Mouse (Mus musculus): ENCODE measurements around the gene Adam12. TPM values are rescaled to one million over a fixed set of nuclear protein-coding genes. Genes with fewer than 3 reads are reported as not detected.

Gene Adam12
- polyA plus RNA-seq, 1 experiment from 2014 or later = 7.3 TPM

DNA sequence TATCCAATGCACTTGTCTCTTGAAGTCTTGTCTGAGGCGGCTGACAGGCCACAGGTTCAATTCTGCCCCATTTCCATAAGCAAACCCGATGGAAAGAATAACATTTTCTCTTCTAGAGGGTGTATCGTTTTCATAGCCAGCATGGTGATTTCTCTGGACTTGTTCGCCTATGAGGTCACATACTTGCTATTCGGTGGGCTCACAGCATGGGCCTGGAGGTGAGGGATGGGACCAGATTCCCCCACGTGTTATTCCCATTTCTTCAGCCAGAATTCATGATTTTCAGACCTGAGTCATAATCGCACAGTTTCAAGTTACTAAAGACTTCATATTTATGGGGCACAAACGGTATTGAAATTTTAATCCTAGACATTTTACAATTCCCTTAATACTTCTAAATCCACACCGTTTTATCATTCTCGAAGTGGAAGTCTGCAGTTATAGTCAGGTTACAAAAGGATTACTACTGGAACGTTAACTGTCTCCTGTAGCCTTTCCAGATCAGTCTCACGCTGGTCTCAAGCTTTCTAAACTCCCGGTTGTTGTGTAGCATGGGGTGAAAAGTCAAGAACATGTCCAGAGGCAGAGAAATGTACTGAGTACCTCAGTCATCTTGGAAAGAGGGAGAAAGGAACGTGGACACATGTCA, 58.4 kb downstream of the Adam12 start:
- ATAC-seq (ENCODE audit: low FRiP score, low read depth) = peak; percentile 80
- no peak overlapping the region for H3K9ac ChIP-seq
- no peaks in the 10 kb centered on the region for H3K36me3 ChIP-seq
- peaks cover 6% of the 10 kb centered on the region; the same call in 1 of the 2 replicates for H3K4me1 ChIP-seq
- H3K27ac ChIP-seq = no peak overlapping the region
- 49% methylated on average over 14 of the region's 14 CpGs for WGBS
- no peaks in the 10 kb centered on the region for H3K27me3 ChIP-seq
- no peak overlapping the region for H3K4me2 ChIP-seq (replicated peaks)
- no peaks in the 10 kb centered on the region for H3K9me3 ChIP-seq
- H3K4me3 ChIP-seq = no peak overlapping the region

DNA sequence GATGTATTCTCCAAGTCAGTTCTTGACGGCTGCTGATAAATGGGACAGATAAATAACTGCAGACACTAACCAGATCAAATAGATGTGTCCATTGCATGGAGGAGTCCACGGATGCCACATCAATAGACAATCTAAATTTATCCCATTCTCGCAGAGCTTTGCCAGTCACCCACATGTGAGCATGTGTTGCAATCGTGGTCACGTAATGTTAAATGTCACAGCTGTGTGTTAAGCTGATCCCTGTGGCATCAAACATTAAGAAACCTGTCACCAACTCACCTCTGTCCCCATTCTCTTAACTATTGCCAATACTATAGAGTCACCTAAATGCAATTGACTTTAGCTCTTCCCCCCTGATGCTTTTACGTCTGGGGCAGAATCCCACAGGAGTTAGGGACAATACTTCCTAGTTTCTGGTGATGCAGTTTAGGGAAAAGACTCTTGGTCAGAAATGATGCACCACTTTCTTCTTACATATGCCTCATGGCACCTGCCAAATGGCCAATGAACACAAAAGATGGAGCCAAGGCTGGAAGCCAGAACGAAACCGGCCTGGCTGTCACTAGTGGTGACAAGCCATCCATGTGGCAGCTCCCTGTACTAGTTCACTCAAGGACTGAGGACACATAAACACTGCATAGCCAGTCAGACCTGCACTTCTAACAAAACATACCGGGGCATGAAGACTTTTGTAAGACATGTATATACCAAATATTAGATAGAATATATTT, 61.6 kb downstream of the Adam12 start:
- Histone ChIP-seq H3K27me3 (no peaks in the 10 kb centered on the region), H3K4me1 (peaks cover 6% of the 10 kb centered on the region; the same call in 1 of the 2 replicates), H3K4me2 (replicated peaks) (no peak overlapping the region), H3K4me3 (no peak overlapping the region), H3K9ac (no peak overlapping the region), H3K27ac (no peak overlapping the region), H3K36me3 (no peaks in the 10 kb centered on the region), H3K9me3 (no peaks in the 10 kb centered on the region)
- WGBS = 87% methylated on average over 9 of the region's 9 CpGs
- no peak for ATAC-seq (ENCODE audit: low FRiP score, low read depth)

GRCm38 (mm10) chr7:134169780-134170179, 62.2 kb downstream of the Adam12 start:
- H3K9me3 ChIP-seq = no peaks in the 10 kb centered on the region
- no peaks in the 10 kb centered on the region for H3K27me3 ChIP-seq
- no peak overlapping the region for H3K4me3 ChIP-seq
- H3K4me2 ChIP-seq (replicated peaks) = no peak overlapping the region
- no peak overlapping the region for H3K27ac ChIP-seq
- no peaks in the 10 kb centered on the region for H3K36me3 ChIP-seq
- no peak overlapping the region for H3K9ac ChIP-seq
- no peak for ATAC-seq (ENCODE audit: low FRiP score, low read depth)
- 83% methylated on average over 2 of the region's 2 CpGs for WGBS
- H3K4me1 ChIP-seq = peaks cover 6% of the 10 kb centered on the region; the same call in 1 of the 2 replicates

GRCm38 (mm10) chr7:134167586-134167985, 64.4 kb downstream of the Adam12 start:
- H3K36me3 ChIP-seq = no peaks in the 10 kb centered on the region
- H3K9ac ChIP-seq = no peak overlapping the region
- H3K4me3 ChIP-seq = no peak overlapping the region
- no peak overlapping the region; the same call in 1 of the 2 replicates for H3K27ac ChIP-seq
- no peaks in the 10 kb centered on the region for H3K4me1 ChIP-seq
- 24% methylated on average over 3 of the region's 3 CpGs for WGBS
- no peak for ATAC-seq (ENCODE audit: low FRiP score, low read depth)
- no peaks in the 10 kb centered on the region for H3K27me3 ChIP-seq
- H3K4me2 ChIP-seq (replicated peaks) = no peak overlapping the region
- no peaks in the 10 kb centered on the region for H3K9me3 ChIP-seq

- Histone ChIP-seq H3K9ac (no peak overlapping the region), H3K9me3 (no peaks in the 10 kb centered on the region), H3K4me2 (replicated peaks) (no peak overlapping the region), H3K27ac (no peak overlapping the region), H3K4me1 (no peaks in the 10 kb centered on the region), H3K36me3 (no peaks in the 10 kb centered on the region), H3K4me3 (no peak overlapping the region), H3K27me3 (no peaks in the 10 kb centered on the region)
- WGBS = 82% methylated on average over 2 of the region's 2 CpGs
- ATAC-seq (ENCODE audit: low FRiP score, low read depth) = no peak
Observed at GRCm38 (mm10) chr7:134163751-134164150, 68.2 kb downstream of the Adam12 start.

DNA sequence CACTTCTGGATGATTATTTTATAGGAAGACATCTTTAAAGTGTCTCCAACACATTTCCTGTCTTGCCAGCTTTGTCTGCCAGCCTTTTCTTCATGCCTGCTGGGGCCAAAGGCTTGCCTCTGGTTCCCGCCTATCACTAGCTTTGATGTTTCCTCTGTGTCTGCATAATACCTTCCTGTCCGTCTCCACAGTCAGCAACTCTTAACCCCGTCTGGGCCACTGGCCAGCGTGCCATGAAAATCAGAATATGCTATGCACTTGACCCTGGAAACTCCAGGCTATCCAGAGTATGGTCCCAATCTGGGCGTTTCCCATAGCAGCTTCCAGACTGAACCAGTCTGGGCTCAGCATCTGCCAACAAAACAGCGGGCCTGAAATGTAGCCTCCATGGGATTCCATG, 69.1 kb downstream of the Adam12 start:
- Histone ChIP-seq H3K36me3 (no peaks in the 10 kb centered on the region), H3K4me3 (no peak overlapping the region), H3K4me1 (no peaks in the 10 kb centered on the region), H3K9ac (no peak overlapping the region), H3K27ac (no peak overlapping the region), H3K9me3 (no peaks in the 10 kb centered on the region), H3K4me2 (replicated peaks) (no peak overlapping the region), H3K27me3 (no peaks in the 10 kb centered on the region)
- no peak for ATAC-seq (ENCODE audit: low FRiP score, low read depth)
- 57% methylated on average over 6 of the region's 6 CpGs for WGBS

DNA sequence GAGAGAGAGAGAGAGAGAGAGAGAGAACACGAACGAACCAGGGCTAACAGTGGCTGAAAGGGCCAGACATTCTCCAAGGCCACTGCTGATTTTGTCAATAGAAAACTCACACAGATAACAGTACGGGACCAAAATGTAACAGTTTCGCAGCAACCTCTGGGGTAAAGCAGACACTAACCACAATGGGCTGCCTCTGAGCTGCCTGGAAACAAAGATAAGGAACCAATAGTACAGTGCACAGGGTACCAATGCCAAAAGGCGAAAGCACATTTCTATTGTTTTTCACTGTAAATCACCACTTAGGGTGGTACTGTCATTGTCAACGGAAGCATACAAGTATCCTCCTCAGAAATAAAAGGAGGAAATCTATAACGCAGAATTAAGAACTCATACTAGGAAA, 72.3 kb downstream of the Adam12 start:
- Histone ChIP-seq H3K4me1 (no peaks in the 10 kb centered on the region), H3K9me3 (no peaks in the 10 kb centered on the region), H3K27me3 (no peaks in the 10 kb centered on the region), H3K4me2 (replicated peaks) (no peak overlapping the region), H3K36me3 (no peaks in the 10 kb centered on the region), H3K4me3 (no peak overlapping the region), H3K27ac (no peak overlapping the region), H3K9ac (no peak overlapping the region)
- no peak for ATAC-seq (ENCODE audit: low FRiP score, low read depth)
- WGBS = 91% methylated on average over 7 of the region's 7 CpGs

DNA sequence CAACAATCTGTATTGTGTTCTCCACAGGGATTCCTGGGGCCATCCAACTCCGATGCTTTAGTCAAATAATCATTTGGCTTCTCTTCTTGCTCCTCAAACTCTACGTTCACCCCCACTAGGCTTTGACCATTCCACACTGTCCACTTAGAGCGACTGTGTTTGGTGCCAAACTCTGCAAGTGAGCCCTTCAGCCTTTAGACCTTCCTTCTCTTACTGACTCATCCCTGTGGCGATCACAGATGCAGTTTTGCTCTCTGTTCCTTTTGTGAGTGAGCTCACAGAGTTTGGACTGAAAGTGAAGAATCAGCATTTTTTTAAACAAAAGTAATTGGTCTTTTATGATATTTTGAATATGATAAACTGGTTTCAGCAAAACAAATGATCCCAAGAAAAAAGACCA, 80.6 kb downstream of the Adam12 start:
- no peak overlapping the region for H3K27ac ChIP-seq
- WGBS = 82% methylated on average over 4 of the region's 4 CpGs

DNA sequence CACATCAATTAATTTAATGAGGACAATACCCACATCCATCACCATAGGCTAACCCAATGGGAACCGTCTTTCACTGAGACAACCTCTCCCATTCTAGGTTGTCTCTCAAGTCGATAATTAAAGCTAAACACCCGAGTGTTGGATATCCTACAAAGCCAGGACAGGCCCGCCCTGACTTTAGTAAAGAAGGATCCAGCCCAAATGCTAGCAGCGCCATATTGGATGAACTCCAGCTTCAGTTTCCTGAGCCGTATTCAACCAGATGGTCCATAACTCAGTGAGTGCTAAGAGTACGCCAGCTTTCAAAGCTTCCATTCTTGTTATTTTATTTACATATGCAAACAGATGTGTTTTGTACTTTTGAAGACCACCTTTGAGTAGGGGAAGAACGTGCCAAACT, 81.6 kb downstream of the Adam12 start:
- Histone ChIP-seq H3K4me2 (replicated peaks) (no peak overlapping the region), H3K4me1 (peaks cover 13% of the 10 kb centered on the region), H3K36me3 (no peaks in the 10 kb centered on the region), H3K4me3 (no peak overlapping the region), H3K27me3 (no peaks in the 10 kb centered on the region), H3K27ac (0 out of 2 replicates have a peak overlapping the region, but pooled peaks have one; percentile 11), H3K9me3 (no peaks in the 10 kb centered on the region), H3K9ac (no peak overlapping the region)
- 90% methylated on average over 8 of the region's 8 CpGs for WGBS
- no peak for ATAC-seq (ENCODE audit: low FRiP score, low read depth)

More for the DNA sequence above, 80.6 kb downstream of the Adam12 start:
- no peak for ATAC-seq (ENCODE audit: low FRiP score, low read depth)
- Histone ChIP-seq H3K4me2 (replicated peaks) (no peak overlapping the region), H3K9me3 (no peaks in the 10 kb centered on the region), H3K36me3 (no peaks in the 10 kb centered on the region), H3K27me3 (no peaks in the 10 kb centered on the region), H3K9ac (no peak overlapping the region), H3K4me1 (peaks cover 13% of the 10 kb centered on the region), H3K4me3 (no peak overlapping the region)

DNA sequence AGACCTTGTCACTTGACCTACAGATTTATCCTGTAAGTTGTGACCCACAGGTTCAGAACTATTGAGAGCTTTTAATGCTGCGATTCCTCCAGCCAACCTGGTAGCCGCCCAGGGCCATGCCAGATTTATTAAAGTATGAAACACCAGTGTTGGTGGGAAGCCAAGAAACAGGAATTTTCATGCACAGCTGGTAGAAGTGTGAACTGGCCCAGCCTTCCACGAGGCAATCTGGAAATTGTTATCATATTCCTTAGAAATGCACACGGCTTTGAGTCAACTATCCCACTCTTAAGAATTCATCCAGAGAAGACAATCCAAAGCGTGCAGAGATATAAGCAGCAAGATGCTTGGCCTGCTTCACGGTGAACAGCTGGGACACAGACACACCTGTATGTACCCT, 82.6 kb downstream of the Adam12 start:
- H3K9ac ChIP-seq = no peak overlapping the region
- 0 out of 2 replicates have a peak overlapping the region, but pooled peaks have one; percentile 11 for H3K27ac ChIP-seq
- no peaks in the 10 kb centered on the region for H3K27me3 ChIP-seq
- peaks cover 13% of the 10 kb centered on the region for H3K4me1 ChIP-seq
- ATAC-seq (ENCODE audit: low FRiP score, low read depth) = peak; percentile 73
- H3K4me3 ChIP-seq = no peak overlapping the region
- H3K4me2 ChIP-seq (replicated peaks) = no peak overlapping the region
- H3K9me3 ChIP-seq = no peaks in the 10 kb centered on the region
- no peaks in the 10 kb centered on the region for H3K36me3 ChIP-seq
- 41% methylated on average over 6 of the region's 6 CpGs for WGBS

GRCm38 (mm10) chr7:134147561-134147960, 84.4 kb downstream of the Adam12 start:
- no peak for ATAC-seq (ENCODE audit: low FRiP score, low read depth)
- H3K36me3 ChIP-seq = no peaks in the 10 kb centered on the region
- H3K4me1 ChIP-seq = peaks cover 13% of the 10 kb centered on the region
- 79% methylated on average over 3 of the region's 3 CpGs for WGBS
- no peak overlapping the region for H3K9ac ChIP-seq
- no peaks in the 10 kb centered on the region for H3K27me3 ChIP-seq
- H3K9me3 ChIP-seq = no peaks in the 10 kb centered on the region; the same call in 1 of the 2 replicates
- no peak overlapping the region for H3K27ac ChIP-seq
- H3K4me2 ChIP-seq (replicated peaks) = no peak overlapping the region
- no peak overlapping the region for H3K4me3 ChIP-seq

DNA sequence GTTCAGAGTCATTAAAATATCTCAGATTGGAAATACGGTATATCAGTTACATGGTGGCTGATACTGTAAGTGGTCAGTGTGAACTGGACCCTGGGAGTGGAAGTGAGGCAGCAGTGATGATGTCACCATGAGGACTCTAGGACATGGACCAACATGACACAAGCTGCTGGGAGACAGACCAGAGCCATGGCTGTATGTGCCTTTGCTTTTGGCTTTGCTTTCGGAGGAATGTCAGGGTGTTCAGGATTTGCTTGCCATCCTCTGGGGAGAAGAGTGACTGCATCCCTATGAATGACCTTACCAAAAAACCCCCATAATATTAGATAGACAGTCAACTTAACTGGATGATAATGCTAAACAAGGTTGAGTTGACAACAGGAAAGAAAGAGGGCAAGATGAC, 85.1 kb downstream of the Adam12 start:
- Histone ChIP-seq H3K4me1 (peaks cover 13% of the 10 kb centered on the region), H3K4me3 (no peak overlapping the region), H3K9ac (no peak overlapping the region), H3K27me3 (no peaks in the 10 kb centered on the region), H3K4me2 (replicated peaks) (no peak overlapping the region), H3K36me3 (no peaks in the 10 kb centered on the region), H3K27ac (no peak overlapping the region), H3K9me3 (no peaks in the 10 kb centered on the region; the same call in 1 of the 2 replicates)
- 88% methylated on average over 2 of the region's 2 CpGs for WGBS
- ATAC-seq (ENCODE audit: low FRiP score, low read depth) = no peak
